Mouse (Mus musculus) c-Kit-positive CD71-positive TER-119-negative erythroid progenitor cells, embryonic 14.5 days (primary cell): Measurements from ENCODE around the gene Prokr1.
A peak's percentile ranks its signal among the peaks of the same experiment; 100 is the strongest.

Experiments used
- DNase-seq: peaks from one replicate; pipeline ENCODE4 v3.0.0-alpha.2; 2013; ENCODE audit warnings: low read depth

The Prokr1 gene

GRCm38 (mm10) chr6:87567686-87568593 is 22.6 kb downstream of the Prokr1 start:
- DNase-seq: no peak

GRCm38 (mm10) chr6:87565166-87565565 is 25.4 kb downstream of the Prokr1 start:
- DNase-seq: no peak

DNA sequence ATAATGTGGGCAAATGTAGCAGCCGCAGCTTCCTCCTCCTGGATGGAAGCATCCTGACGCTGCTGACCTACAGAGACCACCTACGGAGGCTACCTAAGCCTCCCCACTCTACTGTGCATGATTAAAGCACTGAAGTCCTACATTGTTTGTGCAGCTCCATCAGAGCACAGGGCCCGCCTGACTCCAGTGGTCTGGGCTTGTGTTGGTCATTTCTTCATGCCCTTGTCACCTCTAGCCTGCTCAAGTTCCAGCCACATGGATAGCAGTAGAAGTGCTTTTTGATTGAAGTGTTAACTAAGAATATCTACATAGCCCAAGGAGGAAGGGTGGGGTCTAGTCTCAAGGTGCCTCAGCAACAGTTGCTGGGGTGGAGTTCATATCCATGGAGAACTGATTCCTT is 26.2 kb downstream of the Prokr1 start:
- no peak for DNase-seq

DNA sequence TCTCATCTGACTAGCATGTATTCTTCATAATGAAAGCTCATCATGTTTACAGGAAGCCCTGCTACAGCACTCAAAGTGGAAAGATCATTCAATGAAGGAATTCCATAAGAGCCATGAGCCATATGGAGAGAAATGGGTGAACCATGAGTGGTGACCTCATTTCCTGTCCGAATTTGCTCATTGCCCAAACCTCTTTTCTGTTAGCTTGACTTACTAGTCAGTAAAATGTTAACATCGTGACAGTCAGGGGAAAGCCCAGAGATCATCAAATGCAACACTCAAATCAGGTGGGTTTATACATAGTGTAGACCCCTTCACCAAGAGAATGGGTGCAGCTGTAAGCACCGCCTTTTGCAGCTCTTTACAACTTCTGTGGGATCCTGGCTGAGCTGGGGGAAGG is 36.8 kb downstream of the Prokr1 start:
- DNase-seq: no peak

DNA sequence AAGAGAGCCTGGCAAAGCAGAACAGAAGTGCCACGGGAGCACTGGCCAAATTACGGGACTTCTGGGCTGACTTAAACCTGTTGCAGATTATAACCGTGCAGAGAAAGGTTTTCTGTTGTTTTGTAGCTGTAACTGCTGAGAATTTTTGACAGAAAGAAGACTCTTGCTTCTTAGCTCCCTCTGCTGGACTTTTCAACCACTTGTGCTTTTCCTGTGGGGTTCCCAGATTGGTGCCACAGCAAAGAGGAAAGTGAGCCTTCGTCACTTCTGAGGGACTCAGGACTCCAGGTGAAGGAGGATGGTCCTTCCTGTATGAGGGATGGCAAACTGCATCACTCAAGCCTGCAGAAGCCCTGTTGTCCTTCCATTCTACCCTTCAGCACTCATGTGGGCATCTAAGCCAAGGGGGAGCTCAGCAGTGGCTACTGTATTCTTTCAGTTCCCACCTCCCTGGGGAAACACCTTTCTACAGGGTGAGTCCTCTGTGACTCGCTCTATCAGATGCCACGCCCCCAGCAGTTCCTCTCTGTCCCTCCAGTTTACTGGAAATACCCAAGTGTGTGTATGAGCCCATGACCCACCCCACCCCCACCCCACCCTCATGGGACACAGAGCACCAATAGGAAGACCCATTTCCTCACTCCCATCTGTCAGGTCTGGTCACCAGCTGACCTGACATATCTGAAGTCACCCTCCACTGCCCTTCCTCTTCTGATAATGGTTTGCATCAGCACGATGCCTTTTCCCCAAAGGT is 38.3 kb downstream of the Prokr1 start:
- no peak for DNase-seq

GRCm38 (mm10) chr6:87547836-87548235 is 42.7 kb downstream of the Prokr1 start:
- no peak for DNase-seq

DNA sequence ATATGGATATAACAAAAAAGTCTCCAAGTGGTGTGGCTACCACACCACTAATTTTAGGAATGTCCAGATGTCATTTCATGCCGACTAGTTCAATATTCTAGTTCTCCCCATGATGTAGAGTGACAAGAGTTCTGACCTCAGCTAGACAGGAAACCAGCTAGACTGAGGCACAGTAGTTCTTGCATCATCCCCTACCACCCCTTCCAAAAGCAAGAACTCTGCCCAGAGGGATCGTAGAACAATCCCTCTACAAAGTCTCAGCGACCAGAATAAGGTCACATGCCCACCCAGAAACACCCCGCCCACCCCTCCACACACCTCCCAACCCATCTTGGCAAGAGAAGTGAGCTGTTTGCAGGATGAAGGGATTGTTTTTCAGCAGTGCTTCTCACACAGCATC is 43.1 kb downstream of the Prokr1 start:
- DNase-seq: no peak

DNA sequence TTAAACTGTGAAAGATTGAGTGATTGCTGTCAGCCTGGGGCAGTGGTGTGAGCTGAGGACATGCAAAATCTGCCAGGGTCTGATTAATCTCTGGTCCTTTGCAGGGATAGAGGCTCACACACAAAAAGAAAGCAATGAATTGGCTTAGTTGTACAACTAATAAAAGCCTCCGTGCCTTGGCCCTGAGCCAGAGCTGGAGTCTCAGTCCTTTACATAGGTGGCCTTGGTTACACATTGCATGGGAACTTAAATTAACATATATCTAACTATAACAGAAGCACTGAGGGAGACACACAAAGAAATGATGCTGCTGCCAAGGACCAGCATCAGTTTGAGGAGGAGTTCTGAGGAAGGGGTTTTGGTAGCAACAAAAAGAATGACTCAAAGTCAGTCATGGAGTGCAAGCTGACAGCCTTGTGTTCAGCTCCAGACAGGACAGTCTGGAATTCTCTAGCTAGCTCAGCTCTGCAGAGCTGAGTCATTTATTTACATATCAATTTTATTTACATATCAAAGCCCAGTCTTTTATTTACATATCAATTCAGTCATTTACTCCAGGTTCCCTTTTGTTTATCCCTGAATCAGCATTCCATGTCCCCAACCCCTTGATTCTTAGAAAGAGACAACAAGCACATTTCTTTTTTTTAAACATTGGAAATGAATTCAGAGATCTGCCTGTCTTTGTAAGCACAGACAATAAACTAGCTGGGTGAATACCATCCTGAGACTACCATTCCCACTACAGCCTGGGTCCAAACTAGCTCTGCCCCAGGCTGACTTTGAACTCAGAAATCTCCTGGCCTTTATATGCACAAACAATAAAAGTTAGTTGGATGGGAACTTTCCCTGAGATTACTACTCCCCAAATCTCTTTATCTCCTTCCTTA is 45.0 kb downstream of the Prokr1 start:
- no peak for DNase-seq

- peak; percentile 56 for DNase-seq
These were observed 48.5 kb downstream of the Prokr1 start for GRCm38 (mm10) chr6:87542027-87542426.

DNA sequence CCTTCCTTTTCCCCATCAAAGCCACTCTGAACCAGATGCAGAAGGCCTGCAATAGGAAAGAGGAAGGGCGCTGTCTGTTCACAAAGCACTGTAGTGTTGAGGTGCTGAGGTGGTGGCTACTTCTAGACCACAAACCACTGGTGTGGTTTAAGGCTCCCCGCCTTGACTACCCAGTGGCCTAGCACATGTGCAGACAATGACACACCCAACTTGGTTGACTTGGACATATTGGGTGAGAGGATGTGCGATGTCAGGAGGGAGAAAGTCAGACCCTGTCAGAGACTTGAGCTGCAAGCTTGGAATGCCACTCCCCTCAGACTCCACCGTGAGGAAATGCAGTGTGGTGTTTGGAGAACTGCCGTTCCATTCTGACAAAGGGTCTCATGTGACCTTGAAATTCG is 49.4 kb downstream of the Prokr1 start:
- DNase-seq: no peak

- DNase-seq: no peak
These were observed 51.9 kb downstream of the Prokr1 start for GRCm38 (mm10) chr6:87538376-87539270.

DNA sequence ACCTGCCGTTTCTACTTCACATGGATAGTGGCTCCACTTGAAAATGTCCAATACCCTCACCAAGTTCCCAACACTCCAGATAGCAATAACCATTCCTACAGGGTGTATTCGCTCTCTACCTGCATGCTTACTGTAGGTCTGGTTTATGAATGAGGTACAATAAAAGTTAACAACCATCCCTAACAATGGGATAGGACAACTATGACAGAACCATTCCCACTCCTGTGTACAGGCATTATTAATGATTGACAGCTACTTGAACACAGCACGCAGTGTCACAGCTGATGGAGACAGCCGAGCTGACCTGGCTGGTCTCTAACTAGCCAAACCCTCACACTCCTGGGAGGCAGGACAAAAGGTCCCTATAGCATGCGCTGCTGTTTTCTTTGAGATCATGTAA is 52.9 kb downstream of the Prokr1 start:
- DNase-seq: no peak

GRCm38 (mm10) chr6:87536270-87536669 is 54.3 kb downstream of the Prokr1 start:
- no peak for DNase-seq

DNA sequence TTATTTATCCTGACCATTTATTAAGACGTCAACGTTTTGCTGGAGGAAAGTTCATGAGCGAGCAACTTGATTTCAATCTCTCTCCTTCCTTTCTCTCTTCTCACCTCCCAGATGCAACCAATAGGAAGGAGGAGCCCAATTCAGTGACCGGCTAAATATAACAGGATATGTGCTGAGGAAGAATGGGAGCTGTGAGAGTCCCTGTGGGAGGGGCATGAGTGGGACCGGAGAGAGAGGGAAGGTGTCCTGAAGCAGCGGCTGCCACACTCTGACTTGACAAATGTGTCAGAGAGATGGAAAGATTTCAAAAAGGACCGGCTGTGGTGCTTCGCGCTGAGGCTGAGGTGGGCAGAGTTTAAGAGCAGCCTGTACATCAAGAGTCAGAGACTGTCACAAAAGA is 54.9 kb downstream of the Prokr1 start:
- DNase-seq: no peak

DNA sequence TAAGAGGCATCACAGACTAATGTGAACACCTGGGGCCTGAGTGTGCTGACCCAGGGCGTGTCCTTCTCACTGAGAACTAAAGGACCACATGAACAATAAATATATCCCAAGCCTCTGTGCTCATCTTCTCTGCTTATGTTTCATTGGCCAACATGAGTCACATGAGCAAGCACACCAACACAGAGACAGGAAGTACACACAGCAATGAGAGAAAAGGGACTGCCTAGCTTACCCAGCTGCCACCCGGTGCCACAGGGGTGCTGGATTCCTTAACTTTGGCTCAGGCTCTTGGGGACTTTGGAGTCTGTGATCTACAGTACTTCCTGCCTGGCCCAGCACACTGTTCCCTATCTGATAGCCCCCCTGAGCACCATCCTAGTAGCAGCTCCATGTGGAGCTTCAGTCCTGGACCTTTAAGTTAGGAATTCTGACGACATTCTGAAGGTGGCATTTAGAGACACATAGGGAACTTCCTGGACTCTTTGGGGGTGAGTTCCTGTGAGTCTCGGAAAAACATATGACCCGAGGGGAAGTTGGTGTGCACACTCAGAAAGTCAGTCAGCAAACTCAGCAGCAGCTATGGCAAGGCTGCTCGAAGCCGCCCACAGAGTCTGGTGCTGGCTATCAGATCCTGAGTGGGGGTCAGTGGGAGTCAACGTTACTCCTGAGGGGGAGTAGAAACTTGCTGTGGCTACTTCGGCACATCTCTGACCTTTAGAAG is 55.5 kb downstream of the Prokr1 start:
- no peak for DNase-seq

GRCm38 (mm10) chr6:87532953-87533710 is 57.4 kb downstream of the Prokr1 start, which contains the start of gene Arhgap25:
TSS of gene Arhgap25 (minus strand) at chr6:87533259.
- no peak for DNase-seq

DNA sequence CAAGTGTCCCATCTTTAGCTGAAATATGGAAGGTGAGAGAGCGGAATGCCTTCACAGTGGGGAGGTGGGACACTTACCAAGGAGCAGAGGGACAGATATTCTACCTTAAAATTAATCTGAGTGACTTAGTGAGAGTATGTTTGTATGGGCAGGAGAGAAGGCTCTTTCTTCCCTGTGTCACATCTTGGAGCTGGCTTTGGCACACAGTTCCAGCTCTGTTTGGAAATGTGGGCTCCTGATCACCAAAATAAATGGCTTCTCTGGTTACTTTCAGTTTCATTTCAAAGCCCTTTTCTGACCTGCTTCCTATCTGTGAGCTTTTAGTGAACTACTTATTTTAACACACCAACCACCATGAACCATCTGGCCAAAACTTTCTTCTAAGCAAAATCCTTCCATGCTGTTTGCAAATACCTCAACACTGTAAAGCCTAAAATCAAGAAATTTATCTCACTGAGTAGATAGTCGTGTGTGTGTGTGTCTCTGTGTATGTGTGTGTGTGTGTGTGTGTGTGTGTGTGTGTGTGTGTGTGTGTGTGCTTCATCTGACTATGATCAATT is 59.0 kb downstream of the Prokr1 start:
- DNase-seq: no peak

DNA sequence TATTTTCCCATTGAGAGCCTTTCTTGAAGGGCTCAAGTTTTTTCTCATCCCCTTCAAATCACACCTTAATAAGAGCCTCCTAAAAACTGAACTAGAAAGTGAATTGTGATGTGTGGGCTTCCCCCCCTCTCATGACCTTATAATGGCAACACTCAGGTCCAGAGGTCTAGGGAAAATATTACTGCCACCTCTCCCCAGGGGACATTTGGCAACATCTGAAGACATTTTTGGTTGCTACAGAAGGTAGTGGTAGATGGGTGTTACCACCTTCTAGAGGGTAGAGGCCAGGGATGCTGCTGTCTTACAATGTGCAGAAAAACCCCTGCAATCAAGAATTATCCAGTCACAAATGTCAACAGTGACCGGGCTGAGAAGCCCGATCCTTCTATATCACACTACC is 60.2 kb downstream of the Prokr1 start:
- no peak for DNase-seq
